Mouse (Mus musculus): ENCODE data around the gene Zscan2. TPM values are rescaled to one million over a fixed set of nuclear protein-coding genes. Genes with fewer than 3 reads are reported as not detected.

Gene Zscan2
- polyA plus RNA-seq, 1 experiment from 2014 or later = 4.5 TPM

DNA sequence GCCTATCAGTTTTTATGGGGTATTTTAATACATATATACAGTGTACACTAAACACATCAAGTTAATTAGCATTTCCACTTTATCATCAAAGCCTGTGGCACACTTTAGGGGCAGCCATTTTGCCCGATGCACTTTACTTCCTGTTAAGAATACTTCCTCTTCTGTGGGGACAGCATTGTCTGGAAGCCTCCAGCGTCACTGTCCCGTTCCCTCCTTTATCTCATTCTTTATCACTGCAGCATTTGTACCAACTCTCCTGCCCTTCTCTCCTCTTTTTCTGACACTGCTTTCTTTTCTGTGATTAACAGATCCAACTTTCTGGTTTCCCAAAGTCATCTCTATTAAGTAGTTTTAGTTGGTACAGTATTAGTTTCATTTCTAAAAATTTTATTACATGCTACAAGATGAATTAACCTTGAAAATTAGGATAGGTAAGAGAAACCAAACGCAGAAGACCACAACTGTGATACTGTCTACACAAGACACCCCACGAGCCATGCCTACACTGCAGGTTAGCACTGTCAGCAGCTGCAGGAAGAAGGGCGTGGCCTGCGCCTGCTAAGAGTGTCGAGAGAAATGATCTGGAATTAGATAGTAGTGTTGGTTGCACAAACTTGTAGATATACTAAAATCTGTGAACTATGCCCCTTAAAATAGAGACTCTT is 58.4 kb downstream of the Zscan2 start:
- no peak for ATAC-seq (ENCODE audit: low read depth)
- H3K27me3 ChIP-seq (ENCODE audit: control insufficient read depth, insufficient read depth, low read length) = no peaks in the 10 kb centered on the region
- WGBS = 90% methylated on average over 8 of the region's 8 CpGs
- H3K36me3 ChIP-seq (ENCODE audit: control insufficient read depth, insufficient read depth, low read length) = peaks cover 17% of the 10 kb centered on the region
- no peak overlapping the region for H3K4me2 ChIP-seq (ENCODE audit: low read depth, low read length)
- H3K4me1 ChIP-seq (ENCODE audit: control insufficient read depth, insufficient read depth, low read length) = no peaks in the 10 kb centered on the region
- no peak overlapping the region for H3K4me3 ChIP-seq (ENCODE audit: low read depth, low read length)
- no peaks in the 10 kb centered on the region for H3K9me3 ChIP-seq (ENCODE audit: control insufficient read depth, low read length)
- no peak overlapping the region for H3K27ac ChIP-seq (ENCODE audit: low read depth, low read length)
- H3K9ac ChIP-seq (replicated peaks; ENCODE audit: low read depth, low read length) = no peak overlapping the region

DNA sequence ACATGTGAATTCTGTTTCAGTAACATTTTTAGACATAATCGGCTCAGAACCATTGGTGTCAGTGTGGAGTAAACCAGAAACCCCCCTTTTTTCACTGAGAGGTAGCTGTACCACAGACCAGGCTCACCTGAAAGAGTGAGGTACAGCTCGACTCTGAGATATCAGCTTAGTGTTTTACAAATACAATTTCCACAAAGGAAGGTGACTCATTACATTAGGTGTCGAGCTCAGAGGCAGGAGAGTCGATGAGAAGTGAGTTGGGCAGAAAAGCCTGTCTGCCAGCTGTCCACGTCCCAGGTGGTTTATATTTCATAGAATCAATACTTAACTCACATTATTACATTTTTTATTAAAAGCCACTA is 58.9 kb downstream of the Zscan2 start:
- H3K9me3 ChIP-seq (ENCODE audit: control insufficient read depth, low read length) = no peaks in the 10 kb centered on the region
- 89% methylated on average over 5 of the region's 5 CpGs for WGBS
- no peaks in the 10 kb centered on the region for H3K27me3 ChIP-seq (ENCODE audit: control insufficient read depth, insufficient read depth, low read length)
- H3K36me3 ChIP-seq (ENCODE audit: control insufficient read depth, insufficient read depth, low read length) = peaks cover 14% of the 10 kb centered on the region
- H3K4me3 ChIP-seq (ENCODE audit: low read depth, low read length) = no peak overlapping the region
- H3K4me1 ChIP-seq (ENCODE audit: control insufficient read depth, insufficient read depth, low read length) = no peaks in the 10 kb centered on the region
- H3K4me2 ChIP-seq (ENCODE audit: low read depth, low read length) = no peak overlapping the region
- no peak overlapping the region for H3K9ac ChIP-seq (replicated peaks; ENCODE audit: low read depth, low read length)
- no peak for ATAC-seq (ENCODE audit: low read depth)
- H3K27ac ChIP-seq (ENCODE audit: low read depth, low read length) = no peak overlapping the region

DNA sequence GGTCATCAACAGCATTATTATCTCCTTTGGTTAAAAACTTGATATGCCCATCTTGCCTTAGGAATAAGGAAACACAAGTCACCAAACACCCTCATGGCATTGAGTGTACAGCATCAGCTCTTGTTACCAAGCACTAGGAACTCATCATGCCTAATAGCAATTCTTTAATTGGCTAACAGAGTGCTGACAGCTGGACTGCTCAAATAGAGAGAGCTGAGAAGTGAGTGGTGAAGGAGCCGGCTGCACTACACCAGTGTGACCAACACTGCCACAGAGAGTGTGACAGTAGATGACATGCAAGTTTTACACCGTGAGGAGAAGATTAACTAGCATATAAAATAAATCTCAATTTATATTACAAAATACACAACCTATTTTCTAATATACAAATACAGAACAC is 62.4 kb downstream of the Zscan2 start:
- no peak for ATAC-seq (ENCODE audit: low read depth)
- Histone ChIP-seq H3K9me3 (ENCODE audit: control insufficient read depth, low read length) (no peaks in the 10 kb centered on the region), H3K4me3 (ENCODE audit: low read depth, low read length) (no peak overlapping the region), H3K4me1 (ENCODE audit: control insufficient read depth, insufficient read depth, low read length) (no peaks in the 10 kb centered on the region), H3K27me3 (ENCODE audit: control insufficient read depth, insufficient read depth, low read length) (no peaks in the 10 kb centered on the region), H3K4me2 (ENCODE audit: low read depth, low read length) (no peak overlapping the region), H3K9ac (replicated peaks; ENCODE audit: low read depth, low read length) (no peak overlapping the region), H3K27ac (ENCODE audit: low read depth, low read length) (no peak overlapping the region), H3K36me3 (ENCODE audit: control insufficient read depth, insufficient read depth, low read length) (peaks cover 23% of the 10 kb centered on the region)
- 92% methylated on average over 2 of the region's 2 CpGs for WGBS

Other genes with a start within 250 kb of the Zscan2 start
- 17.2 and 23.2 TPM in 2 replicates for gene Crtc3, start 172.0 kb upstream of the Zscan2 start, polyA plus RNA-seq (2014; fragmentation: Nextera tagmentation; extraction: Ambion mirVana)
- 15.8 and 23.1 TPM in 2 replicates for gene Iqgap1, start 34.9 kb upstream of the Zscan2 start, polyA plus RNA-seq (2014; fragmentation: Nextera tagmentation; extraction: Ambion mirVana)
- gene Wdr73, start 40.3 kb downstream of the Zscan2 start, polyA plus RNA-seq (2014; fragmentation: Nextera tagmentation; extraction: Ambion mirVana) = 31.4 and 32.1 TPM in 2 replicates
- gene Nmb, start 44.2 kb downstream of the Zscan2 start, polyA plus RNA-seq (2014; fragmentation: Nextera tagmentation; extraction: Ambion mirVana) = 4.9 and 6.3 TPM in 2 replicates
- 128 and 155 TPM in 2 replicates for gene Sec11a, start 86.9 kb downstream of the Zscan2 start, polyA plus RNA-seq (2014; fragmentation: Nextera tagmentation; extraction: Ambion mirVana)
- gene Zfp592, start 132.8 kb downstream of the Zscan2 start, polyA plus RNA-seq (2014; fragmentation: Nextera tagmentation; extraction: Ambion mirVana) = 8.9 and 11.1 TPM in 2 replicates
- gene Alpk3, start 196.7 kb downstream of the Zscan2 start, polyA plus RNA-seq (2014; fragmentation: Nextera tagmentation; extraction: Ambion mirVana) = 0.05 and 0.17 TPM in 2 replicates

All from neural tube, embryonic 14.5 days (tissue).